Mouse (Mus musculus) liver, postnatal 0 days (tissue): ENCODE data around the gene Cldn3.

Source experiments
- CTCF ChIP-seq: sonication (generic); IDR thresholded peaks from 2 replicates; pipeline ENCODE4 v1.5.1; 2016; ENCODE audit warnings: antibody characterized with exemption, low read depth
- EP300 ChIP-seq: IDR thresholded peaks from 2 replicates; pipeline ENCODE4 v1.6.1; 2016; ENCODE audit warnings: antibody characterized with exemption, low read depth, mild to moderate bottlenecking

GRCm38 (mm10) chr5:135001309-135001708 is 15.3 kb downstream of the Cldn3 start:
- TF ChIP-seq CTCF (peak; percentile 58), EP300 (no peak)
